Mouse (Mus musculus): Measurements from ENCODE around the gene Alg14.

DNA sequence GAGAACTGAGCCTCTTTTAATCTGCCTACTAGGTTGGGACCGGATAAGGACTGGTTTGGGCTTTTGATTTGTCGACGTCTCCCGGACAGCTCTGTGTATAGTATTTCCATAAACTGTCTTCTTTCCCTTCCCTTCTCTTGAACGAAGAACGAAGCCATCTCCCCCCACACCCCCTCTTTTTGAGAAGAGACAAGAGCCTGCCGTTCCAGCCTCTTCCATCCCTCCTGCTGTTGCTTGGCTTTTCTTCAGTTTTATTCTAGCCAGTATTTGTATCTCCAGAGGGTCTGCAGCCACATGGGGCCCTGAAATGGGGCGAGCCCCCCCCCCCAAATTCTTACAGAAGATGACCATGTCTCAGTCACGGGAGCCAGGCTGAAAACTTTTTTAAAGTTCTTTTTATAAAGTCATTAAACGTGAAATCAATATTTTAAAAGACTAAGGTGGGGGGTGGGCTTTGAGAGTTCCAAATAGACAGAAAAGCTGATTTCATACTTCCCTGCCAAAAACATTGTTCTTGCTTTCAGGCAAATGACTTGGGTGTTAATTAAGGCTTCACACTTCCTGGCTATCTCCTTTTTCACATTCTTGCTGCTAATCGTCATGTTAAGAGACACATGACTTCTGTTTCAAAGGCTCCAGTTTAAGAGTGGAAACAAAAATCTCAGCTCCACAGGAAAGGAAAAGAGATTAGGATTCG, 79.4 kb downstream of the Alg14 start:
- TF ChIP-seq POLR2A (IDR thresholded peaks at IDR 0.05; ENCODE audit: control insufficient read depth, extremely low read depth, insufficient read depth, low read length, poor library complexity) (no peak), CTCF (IDR thresholded peaks at IDR 0.05; ENCODE audit: borderline replicate concordance, control insufficient read depth, extremely low read depth, insufficient read depth, low read length, poor library complexity) (no peak)
